Mouse (Mus musculus) kidney, embryonic 14.5 days (tissue): ENCODE measurements around the gene Bcar3. TPM values are rescaled to one million over a fixed set of nuclear protein-coding genes. Genes with fewer than 3 reads are reported as not detected.
A peak's percentile ranks its signal among the peaks of the same experiment; 100 is the strongest.

Source experiments
- ATAC-seq: fragments of 200-750 bp; cut with Nextera tagmentation; 2 replicates; pipeline ENCODE4 v1.8.0; 2017; ENCODE audit warnings: moderate number of reproducible peaks, mild to moderate bottlenecking, moderate TSS enrichment, moderate library complexity; ENCODE audit not compliant: low FRiP score, low TSS enrichment
- H3K27ac ChIP-seq: fragments of 300-500 bp; sonication (generic); 2 replicates; pipeline ENCODE4 v1.5.1; 2014; ENCODE audit warnings: low read depth, mild to moderate bottlenecking, low read length, moderate library complexity, mixed read lengths
- H3K27me3 ChIP-seq: fragments of 300-500 bp; sonication (generic); 2 replicates; pipeline ENCODE4 v1.6.1; 2014; ENCODE audit warnings: mild to moderate bottlenecking, low read length; ENCODE audit not compliant: control insufficient read depth, insufficient read depth
- H3K36me3 ChIP-seq: fragments of 300-500 bp; sonication (generic); 2 replicates; pipeline ENCODE4 v1.6.1; 2014; ENCODE audit warnings: low read length, mixed read lengths; ENCODE audit not compliant: control insufficient read depth, insufficient read depth
- H3K4me1 ChIP-seq: fragments of 300-500 bp; sonication (generic); 2 replicates; pipeline ENCODE4 v1.6.1; 2014; ENCODE audit warnings: low read length, mixed read lengths; ENCODE audit not compliant: control insufficient read depth, insufficient read depth
- H3K4me2 ChIP-seq: fragments of 300-500 bp; sonication (generic); replicated peaks from 2 replicates; pipeline ENCODE4 v1.6.1; 2014; ENCODE audit warnings: low read depth, mild to moderate bottlenecking, low read length
- H3K4me3 ChIP-seq: fragments of 300-500 bp; sonication (generic); 2 replicates; pipeline ENCODE4 v1.5.1; 2014; ENCODE audit warnings: mild to moderate bottlenecking, low read length
- H3K9ac ChIP-seq: fragments of 300-500 bp; sonication (generic); 2 replicates; pipeline ENCODE4 v1.6.1; 2014; ENCODE audit warnings: low read depth, mild to moderate bottlenecking, low read length, moderate library complexity
- H3K9me3 ChIP-seq: fragments of 300-500 bp; sonication (generic); 2 replicates; pipeline ENCODE4 v1.6.1; 2016; ENCODE audit warnings: low read length; ENCODE audit not compliant: control insufficient read depth
- WGBS: fragments of 180-500 bp; shearing (Covaris S2); extraction: QIAGEN DNeasy Blood & Tissue Kit; methylation state at CpG from one replicate; pipeline ENCODE4 v1.1.7; 2014; 5-methylcytosine and 5-hydroxymethylcytosine counted together
- polyA plus RNA-seq: library from polyadenylated mRNA; unstranded; fragments of >200 nt; fragmentation: Nextera tagmentation; extraction: Ambion mirVana; gene quantifications from 2 replicates; pipeline ENCODE4 v1.2.1, GENCODE M21; 2014

Gene Bcar3
- polyA plus RNA-seq, 1 experiment from 2014 or later: 13.7 TPM

DNA sequence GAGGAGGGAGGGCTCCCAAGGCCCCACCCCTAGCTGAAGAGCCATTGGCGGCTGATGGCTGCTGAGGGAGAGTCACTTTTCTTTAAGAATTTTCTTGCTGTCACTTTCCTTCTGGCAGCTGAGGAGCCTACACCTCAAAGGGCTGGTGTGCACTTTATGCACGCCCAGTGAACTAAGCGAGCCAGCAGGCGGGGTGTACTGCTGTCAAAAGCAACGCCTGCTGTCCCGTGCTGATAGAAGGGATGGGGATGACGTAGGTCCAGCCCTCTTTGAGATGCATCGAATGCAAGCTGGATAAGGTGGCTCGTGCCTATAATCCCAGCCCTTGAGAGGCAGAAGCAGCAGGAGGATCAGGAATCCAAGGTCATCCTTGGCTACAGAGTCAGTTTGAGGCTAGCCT, 207.0 kb downstream of the Bcar3 start:
- no peak for ATAC-seq
- Histone ChIP-seq H3K4me3 (no peak overlapping the region), H3K4me1 (peaks cover 4% of the 10 kb centered on the region; the same call in 1 of the 2 replicates), H3K27me3 (no peaks in the 10 kb centered on the region), H3K4me2 (no peak overlapping the region), H3K27ac (no peak overlapping the region), H3K36me3 (no peaks in the 10 kb centered on the region), H3K9me3 (no peaks in the 10 kb centered on the region), H3K9ac (no peak overlapping the region)
- 88% methylated on average over 9 of the region's 9 CpGs for WGBS

DNA sequence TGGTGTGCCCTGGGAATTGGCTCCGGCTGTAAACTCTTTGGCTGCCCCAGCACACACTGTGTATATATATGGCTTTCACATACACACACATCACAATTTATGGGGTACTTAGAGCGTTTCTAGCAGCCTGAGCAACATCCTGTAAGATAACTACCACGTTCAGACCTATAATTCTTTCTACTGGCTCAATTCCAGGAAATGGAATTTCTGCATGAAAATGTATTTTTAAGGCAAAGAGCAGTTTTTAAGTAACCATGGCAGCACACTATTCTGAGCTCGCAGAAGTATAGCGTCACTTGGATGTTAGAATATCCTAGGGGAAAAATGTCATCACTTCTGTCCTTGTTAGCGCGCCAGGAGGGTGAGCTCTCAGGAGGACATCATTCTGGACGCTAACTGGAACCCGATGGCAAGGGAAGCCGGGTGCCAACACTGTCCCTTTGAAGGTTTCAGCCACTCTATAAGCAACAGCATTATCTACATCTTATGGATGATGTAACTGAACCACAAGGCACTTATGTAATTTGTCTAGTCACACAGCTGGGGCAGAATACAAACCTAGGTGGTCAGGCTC, 212.5 kb downstream of the Bcar3 start:
- Histone ChIP-seq H3K4me2 (no peak overlapping the region), H3K27me3 (no peaks in the 10 kb centered on the region), H3K27ac (peak overlapping the region; percentile 4; the same call in 1 of the 2 replicates), H3K4me1 (peaks cover 14% of the 10 kb centered on the region), H3K4me3 (no peak overlapping the region), H3K9ac (no peak overlapping the region), H3K36me3 (no peaks in the 10 kb centered on the region), H3K9me3 (no peaks in the 10 kb centered on the region)
- no peak for ATAC-seq
- 48% methylated on average over 10 of the region's 10 CpGs for WGBS

DNA sequence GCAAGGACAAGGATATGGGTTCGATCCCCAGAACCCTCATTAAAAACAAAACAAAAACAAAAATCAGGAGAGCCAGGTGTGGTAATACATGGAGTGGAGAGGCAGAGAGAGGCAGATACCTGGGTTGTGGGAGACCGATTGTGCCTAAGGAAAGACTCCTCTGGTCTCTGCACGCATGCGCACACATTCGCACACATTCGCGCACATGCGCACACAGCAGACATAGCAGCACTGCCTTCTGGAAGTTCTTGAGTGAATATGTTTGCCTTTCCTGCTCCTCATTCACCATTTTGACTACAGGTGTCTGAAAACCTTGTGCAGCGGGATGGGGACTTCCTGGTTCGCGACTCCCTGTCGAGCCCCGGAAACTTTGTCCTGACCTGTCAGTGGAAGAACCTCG, 213.9 kb downstream of the Bcar3 start:
- no peak overlapping the region for H3K27ac ChIP-seq
- H3K4me3 ChIP-seq: no peak overlapping the region
- no peak overlapping the region for H3K4me2 ChIP-seq
- peaks cover 14% of the 10 kb centered on the region for H3K4me1 ChIP-seq
- no peak overlapping the region for H3K9ac ChIP-seq
- ATAC-seq: no peak
- H3K36me3 ChIP-seq: peaks cover 3% of the 10 kb centered on the region
- H3K27me3 ChIP-seq: no peaks in the 10 kb centered on the region
- WGBS: 94% methylated on average over 14 of the region's 14 CpGs
- no peaks in the 10 kb centered on the region for H3K9me3 ChIP-seq

DNA sequence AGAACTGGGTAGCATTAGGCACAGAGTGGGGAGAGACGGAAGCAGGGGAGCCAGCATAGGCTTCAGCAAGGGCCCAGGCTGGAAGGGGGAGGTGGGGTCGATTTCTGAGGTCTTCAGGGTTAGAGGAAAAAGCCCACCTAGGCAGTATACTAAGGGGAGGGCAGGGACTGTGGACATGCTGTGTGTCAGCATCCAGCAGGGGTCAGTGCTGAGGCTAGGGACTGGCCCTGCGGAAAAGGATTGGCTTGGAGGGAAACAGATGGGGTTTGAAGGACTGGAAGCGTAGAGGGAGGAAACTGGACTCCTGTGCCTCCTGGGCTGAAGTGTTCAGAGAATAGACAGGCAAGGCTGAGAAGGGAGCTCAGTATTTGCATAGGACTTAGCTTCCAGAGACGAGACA, 215.1 kb downstream of the Bcar3 start:
- H3K9ac ChIP-seq: 0 out of 2 replicates have a peak overlapping the region, but pooled peaks have one; percentile 12
- peak overlapping the region; percentile 14; the same call in 1 of the 2 replicates for H3K27ac ChIP-seq
- no peak overlapping the region for H3K4me3 ChIP-seq
- H3K9me3 ChIP-seq: no peaks in the 10 kb centered on the region
- 31% methylated on average over 5 of the region's 5 CpGs for WGBS
- peaks cover 6% of the 10 kb centered on the region for H3K36me3 ChIP-seq
- H3K27me3 ChIP-seq: no peaks in the 10 kb centered on the region
- H3K4me1 ChIP-seq: peaks cover 14% of the 10 kb centered on the region
- ATAC-seq: peak; percentile 63
- H3K4me2 ChIP-seq: no peak overlapping the region

DNA sequence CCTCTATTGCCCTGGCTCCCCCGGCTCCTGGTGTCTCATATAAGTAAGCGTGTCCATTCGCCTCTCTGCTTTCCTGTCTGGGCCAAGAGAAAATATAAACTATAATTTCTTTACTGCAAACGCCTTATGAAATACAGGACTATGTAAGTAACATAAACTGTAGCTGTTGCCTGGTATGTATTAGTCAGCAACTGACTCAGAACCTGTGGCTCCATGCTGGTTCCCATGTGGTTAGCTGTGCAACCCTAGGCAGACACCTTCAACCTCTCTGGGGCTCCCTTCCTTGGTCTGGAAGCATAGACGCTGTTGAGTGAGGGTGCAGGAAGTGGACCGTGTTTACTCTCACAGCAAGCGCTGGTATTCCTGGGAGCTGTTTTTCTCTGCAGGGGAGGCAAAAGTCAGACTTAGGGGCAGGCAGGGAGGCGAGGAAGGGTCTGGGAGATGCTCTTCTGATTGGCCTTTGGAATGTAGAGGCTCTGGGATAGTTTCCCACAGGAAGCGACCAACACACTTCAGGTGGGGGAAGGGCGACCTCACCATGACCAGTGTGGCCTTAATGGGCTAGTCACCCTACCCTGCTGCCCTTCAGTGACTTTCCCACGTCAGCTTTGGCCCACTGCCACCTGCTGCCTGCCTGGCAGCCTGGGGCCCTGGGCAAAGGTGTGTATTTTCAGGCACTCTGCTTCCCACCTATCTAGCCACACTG, 215.8 kb downstream of the Bcar3 start:
- Histone ChIP-seq H3K36me3 (peaks cover 6% of the 10 kb centered on the region), H3K27me3 (no peaks in the 10 kb centered on the region), H3K4me1 (peaks cover 14% of the 10 kb centered on the region), H3K4me3 (no peak overlapping the region), H3K9me3 (no peaks in the 10 kb centered on the region), H3K9ac (peak overlapping the region; percentile 12; the same call in 1 of the 2 replicates), H3K27ac (peak overlapping the region; percentile 42; the same call in 1 of the 2 replicates), H3K4me2 (no peak overlapping the region)
- WGBS: 45% methylated on average over 11 of the region's 11 CpGs
- no peak; the same call in 1 of the 2 replicates for ATAC-seq

DNA sequence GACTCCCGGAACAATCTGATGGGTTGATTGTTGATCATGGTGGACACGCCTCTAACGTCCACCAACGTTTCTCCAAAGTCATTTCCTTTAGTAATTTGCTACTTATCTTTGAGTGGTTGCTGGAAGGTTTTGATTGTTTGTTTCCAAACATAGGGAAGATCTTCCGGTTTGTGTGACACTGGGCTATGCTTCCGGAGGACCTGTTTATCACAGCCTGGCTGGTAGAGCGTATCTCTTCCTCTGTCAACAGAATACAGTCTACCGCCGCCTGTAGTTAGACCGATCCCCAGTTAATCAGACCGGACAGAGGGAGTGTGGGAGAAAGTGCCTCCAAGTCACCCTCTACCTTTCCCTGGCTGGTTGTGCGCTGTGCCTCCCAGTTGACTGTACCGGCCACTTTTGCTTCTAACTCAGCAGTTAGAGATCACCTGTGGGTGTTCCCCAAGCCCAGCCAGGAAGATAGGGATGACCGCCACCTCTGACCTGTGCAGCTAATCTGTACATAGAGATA, 216.4 kb downstream of the Bcar3 start:
- ATAC-seq: no peak
- peaks cover 18% of the 10 kb centered on the region for H3K4me1 ChIP-seq
- peaks cover 6% of the 10 kb centered on the region for H3K36me3 ChIP-seq
- no peaks in the 10 kb centered on the region for H3K27me3 ChIP-seq
- peak overlapping the region; percentile 42; the same call in 1 of the 2 replicates for H3K27ac ChIP-seq
- WGBS: 71% methylated on average over 14 of the region's 14 CpGs
- H3K4me2 ChIP-seq: no peak overlapping the region
- no peak overlapping the region for H3K4me3 ChIP-seq
- H3K9ac ChIP-seq: no peak overlapping the region
- no peaks in the 10 kb centered on the region for H3K9me3 ChIP-seq

DNA sequence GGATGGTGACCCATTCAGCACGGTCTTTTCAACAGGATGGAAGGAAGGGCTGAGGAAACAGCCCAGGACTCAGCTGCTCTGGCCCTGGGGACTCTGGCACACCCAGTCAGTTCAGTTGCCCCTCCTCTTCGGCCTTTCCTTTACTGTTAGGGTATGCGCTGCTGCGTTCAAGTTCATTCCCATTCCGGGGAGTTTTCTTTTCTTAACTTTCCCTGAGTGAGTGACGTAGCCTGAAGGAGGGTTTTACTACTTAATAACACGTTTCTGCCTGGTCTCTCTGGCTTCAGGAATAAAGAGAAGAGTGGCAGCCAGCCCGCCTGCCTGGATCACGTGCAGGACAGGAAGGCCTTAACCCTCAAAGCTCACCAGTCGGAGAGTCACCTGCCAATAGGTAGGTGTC, 217.0 kb downstream of the Bcar3 start:
- Histone ChIP-seq H3K27me3 (no peaks in the 10 kb centered on the region), H3K4me2 (no peak overlapping the region), H3K9ac (no peak overlapping the region), H3K9me3 (no peaks in the 10 kb centered on the region), H3K36me3 (peaks cover 6% of the 10 kb centered on the region), H3K27ac (no peak overlapping the region), H3K4me1 (peaks cover 19% of the 10 kb centered on the region), H3K4me3 (no peak overlapping the region)
- 49% methylated on average over 10 of the region's 10 CpGs for WGBS
- ATAC-seq: no peak

DNA sequence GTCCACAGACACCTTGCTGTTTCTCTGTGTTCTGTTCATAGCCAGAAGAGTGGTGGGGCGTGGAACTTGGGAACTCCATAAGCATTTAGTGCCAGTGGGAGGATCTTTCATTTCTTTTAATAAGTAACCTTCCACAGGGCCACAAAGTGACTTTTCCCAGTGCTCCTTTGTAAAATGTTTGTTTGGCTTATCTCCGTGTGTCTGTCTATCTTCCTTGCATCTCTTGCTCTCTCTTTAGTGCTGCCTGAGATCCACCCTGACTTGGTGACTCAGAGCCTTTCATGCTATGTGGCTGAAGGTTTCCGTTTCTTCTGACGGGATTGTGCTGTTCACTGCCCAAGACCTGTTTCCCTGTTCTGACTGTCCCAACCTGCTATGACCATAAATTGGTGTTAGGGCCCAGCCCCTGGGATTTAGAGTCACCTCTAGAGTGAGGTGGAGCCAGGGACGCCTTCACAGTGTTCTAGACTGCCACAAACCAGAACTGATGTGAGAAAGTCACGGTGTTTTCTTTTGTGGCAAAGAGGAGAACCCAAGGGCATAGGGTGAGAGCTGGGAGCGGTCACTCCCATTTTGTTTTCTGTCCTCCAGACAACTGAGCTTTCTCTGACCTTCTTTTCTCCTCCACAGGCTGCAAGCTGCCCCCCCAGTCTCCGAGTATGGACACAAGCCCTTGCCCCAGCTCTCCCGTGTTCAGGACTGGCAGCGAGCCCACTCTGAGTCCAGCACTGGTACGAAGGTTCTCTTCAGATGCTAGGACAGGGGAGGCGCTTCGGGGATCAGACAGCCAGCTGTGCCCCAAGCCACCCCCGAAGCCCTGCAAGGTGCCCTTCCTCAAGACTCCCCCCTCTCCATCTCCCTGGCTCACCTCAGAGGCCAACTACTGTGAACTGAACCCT, 218.0 kb downstream of the Bcar3 start:
- Histone ChIP-seq H3K4me1 (peaks cover 19% of the 10 kb centered on the region), H3K9ac (no peak overlapping the region), H3K4me2 (no peak overlapping the region), H3K27me3 (no peaks in the 10 kb centered on the region), H3K36me3 (peaks cover 6% of the 10 kb centered on the region), H3K9me3 (no peaks in the 10 kb centered on the region), H3K4me3 (no peak overlapping the region), H3K27ac (no peak overlapping the region)
- 77% methylated on average over 14 of the region's 14 CpGs for WGBS
- no peak for ATAC-seq
